Comparison of ENCODE assay signal across 12 mouse cellular contexts in the genomic region with DNA sequence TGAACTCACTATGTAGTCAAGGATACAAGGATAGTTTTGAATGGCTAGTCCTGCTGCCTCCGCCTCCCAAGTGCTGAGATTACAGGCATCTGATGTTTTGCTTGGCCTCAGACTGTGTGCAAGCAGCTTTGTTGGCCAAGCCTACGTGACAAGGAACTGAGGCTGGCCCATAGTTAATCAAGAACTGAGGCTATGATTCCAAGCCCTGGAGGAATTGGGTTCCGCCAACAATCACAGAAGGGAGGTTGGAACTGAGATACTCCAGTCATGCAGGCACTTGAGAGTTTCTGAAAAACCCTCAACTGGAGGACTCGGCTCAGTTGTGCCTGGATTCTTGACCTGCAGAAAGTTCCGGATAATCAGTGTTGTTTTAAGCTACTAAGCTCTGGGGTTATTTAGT.
"Had no signal": no experiment of that assay in that cellular context is flagged by ENCODE, and none has a peak within 500 bp of the region (broad histone marks: within the 10 kb centered on the region; RNA-seq: fewer than 3 reads in every experiment).

No protein-coding gene starts in this region.

- DNase-seq: lung, embryonic 14.5 days; lung, postnatal 10 days; lung, postnatal 4 days; midbrain, embryonic 14.5 days; retina, postnatal 1 day; right cerebral cortex, adult 18-20 months; right cerebral cortex, postnatal 25 days; right cerebral cortex, postnatal 4 days; spleen, adult 18-20 months; thymus, adult 18-20 months; thymus, postnatal 14 days; thymus, postnatal 4 days had no signal
